Mouse (Mus musculus) gastrocnemius, postnatal 25 days (tissue): Measurements from ENCODE around the gene BC017158. TPM values are rescaled to one million over a fixed set of nuclear protein-coding genes. Genes with fewer than 3 reads are reported as not detected.

Experiments used
- DNase-seq: peaks from one replicate; pipeline ENCODE4 v3.0.0; 2022
- microRNA-seq, 2 experiments: library from miRNA; unstranded; fragments of <30 nt; microRNA quantifications; one replicate each; pipeline ENCODE4 v1.2.0; 2021; ENCODE audit warnings: borderline replicate concordance in 2 of 2
- total RNA-seq, 2 experiments: library from RNA; stranded (reverse); gene quantifications; 1 replicate in 1 of 2; 2 replicates in 1 of 2; pipeline ENCODE4 v1.2.3; 2021

The BC017158 gene
- total RNA-seq, 2 experiments from 2014 or later: 3.4 to 3.7 TPM

DNA sequence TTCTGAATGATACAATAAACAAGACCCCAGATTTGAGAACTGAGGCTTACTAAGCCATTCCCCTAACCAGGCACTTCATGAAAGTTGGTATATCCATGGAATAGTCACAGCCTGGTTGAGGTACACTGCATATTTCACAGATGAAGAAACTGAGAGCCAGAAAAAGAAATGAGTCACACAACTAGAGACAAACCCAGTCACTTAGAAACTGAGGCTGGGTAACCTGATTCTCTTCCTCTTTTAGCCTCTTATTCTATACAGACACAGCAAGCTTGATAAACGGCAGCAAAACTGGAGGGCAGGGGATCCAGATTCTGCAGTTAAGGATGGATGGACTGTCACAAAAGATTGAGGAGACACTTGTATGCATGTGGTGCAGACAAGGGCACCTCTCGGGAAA, 63.2 kb downstream of the BC017158 start:
- no peak for DNase-seq

- DNase-seq: no peak
Measured at GRCm38 (mm10) chr7:128231741-128232140, 66.2 kb downstream of the BC017158 start.

Small RNAs within 50 kb of the gene (microRNA-seq; reads per million reads assigned to microRNA genes)
- 0.26 to 0.74 reads per million in 2 experiments for gene Mir3103

Other genes starting within 250 kb of the BC017158 start
- gene Itgam, start 235.5 kb downstream of the BC017158 start, total RNA-seq: 1 to 10 TPM; 1.1 to 2.6 TPM
- not detected for gene Gm49368, start 235.5 kb downstream of the BC017158 start, total RNA-seq
- gene Itgax, start 168.6 kb downstream of the BC017158 start, total RNA-seq: under 1 TPM in 1 of 2 experiments, not detected in 1; 0.21 TPM
- not detected for gene Itgad, start 143.8 kb downstream of the BC017158 start, total RNA-seq
- gene Cox6a2, start 91.8 kb downstream of the BC017158 start, total RNA-seq: 1,000 to 10,000 TPM; 1,477 to 1,564 TPM
- 1 to 10 TPM; 5.8 to 8.7 TPM for gene Armc5, start 60.8 kb downstream of the BC017158 start, total RNA-seq
- 1 to 10 TPM; 1.7 to 2.0 TPM for gene 9130023H24Rik, start 60.1 kb downstream of the BC017158 start, total RNA-seq
- 10 to 100 TPM in 1 of 2 experiments, 1 to 10 TPM in 1; 9.0 to 10.2 TPM for gene Tgfb1i1, start 51.4 kb downstream of the BC017158 start, total RNA-seq
- gene Slc5a2, start 32.5 kb downstream of the BC017158 start, total RNA-seq: not detected
- 1 to 10 TPM; 3.6 to 4.1 TPM for gene Rgs10, start 120.6 kb upstream of the BC017158 start, total RNA-seq
- gene Tial1, start 163.5 kb upstream of the BC017158 start, total RNA-seq: 10 to 100 TPM; 36.3 to 40.6 TPM
- 100 to 1,000 TPM; 122 to 129 TPM for gene Bag3, start 225.4 kb upstream of the BC017158 start, total RNA-seq